Mouse (Mus musculus): ENCODE measurements around the gene Nsf. TPM values are rescaled to one million over a fixed set of nuclear protein-coding genes. Genes with fewer than 3 reads are reported as not detected.
"Not testable (repeated sequence)": the region's sequence is repeated elsewhere in the genome, so short reads cannot be mapped to it uniquely, and the experiment has no call there.

Nsf gene
- 47.8 and 49.7 TPM in 2 replicates for polyA plus RNA-seq (2015; fragmentation: Nextera tagmentation; extraction: Ambion mirVana)

GRCm38 (mm10) chr11:103953896-103954292, at the start of gene Nsf:
Gene Nsf (minus strand): TSS chr11:103954056.
- Histone ChIP-seq H3K9ac (peak within 1 kb of the TSS; percentile 82), H3K4me1 (peaks cover 13% of the 10 kb centered on the region), H3K4me2 (peak within 1 kb of the TSS; percentile 69), H3K36me3 (no peaks in the 10 kb centered on the region), H3K4me3 (peak within 1 kb of the TSS; percentile 88), H3K9me3 (no peaks in the 10 kb centered on the region), H3K27me3 (no peaks in the 10 kb centered on the region), H3K27ac (peak within 1 kb of the TSS; percentile 75)
- ATAC-seq (ENCODE audit: insufficient number of reproducible peaks, low FRiP score, low TSS enrichment, low read depth): peak; percentile 93
- under 1% methylated on average over 50 of the region's 53 CpGs for WGBS

- H3K36me3 ChIP-seq: no peaks in the 10 kb centered on the region
- no peak for ATAC-seq (ENCODE audit: insufficient number of reproducible peaks, low FRiP score, low TSS enrichment, low read depth)
- no peak overlapping the region for H3K27ac ChIP-seq
- no peak overlapping the region for H3K4me3 ChIP-seq
- 79% methylated on average over 9 of the region's 9 CpGs for whole genome bisulfite sequencing
- H3K9ac ChIP-seq: no peak overlapping the region
- H3K9me3 ChIP-seq: no peaks in the 10 kb centered on the region
- H3K4me2 ChIP-seq: no peak overlapping the region
- H3K4me1 ChIP-seq: 0 out of 2 replicates have a peak, but pooled peaks cover 3% of the 10 kb centered on the region
- H3K27me3 ChIP-seq: no peaks in the 10 kb centered on the region
Observed at GRCm38 (mm10) chr11:104003397-104003796, 49.5 kb upstream of the Nsf start.

GRCm38 (mm10) chr11:104002191-104002590, 48.3 kb upstream of the Nsf start:
- H3K4me2 ChIP-seq: no peak overlapping the region
- no peak overlapping the region for H3K9ac ChIP-seq
- H3K4me1 ChIP-seq: 0 out of 2 replicates have a peak, but pooled peaks cover 3% of the 10 kb centered on the region
- ATAC-seq (ENCODE audit: insufficient number of reproducible peaks, low FRiP score, low TSS enrichment, low read depth): no peak
- H3K27me3 ChIP-seq: no peaks in the 10 kb centered on the region
- H3K4me3 ChIP-seq: no peak overlapping the region
- no peaks in the 10 kb centered on the region for H3K9me3 ChIP-seq
- no peaks in the 10 kb centered on the region for H3K36me3 ChIP-seq
- 79% methylated on average over 5 of the region's 5 CpGs for WGBS
- H3K27ac ChIP-seq: no peak overlapping the region

GRCm38 (mm10) chr11:104001395-104001955, 47.6 kb upstream of the Nsf start:
- Histone ChIP-seq H3K9ac (no peak overlapping the region), H3K9me3 (no peaks in the 10 kb centered on the region), H3K4me1 (0 out of 2 replicates have a peak, but pooled peaks cover 2% of the 10 kb centered on the region), H3K4me3 (no peak overlapping the region), H3K4me2 (no peak overlapping the region), H3K27ac (no peak overlapping the region), H3K36me3 (no peaks in the 10 kb centered on the region), H3K27me3 (no peaks in the 10 kb centered on the region)
- 78% methylated on average over 12 of the region's 12 CpGs for WGBS
- no peak for ATAC-seq (ENCODE audit: insufficient number of reproducible peaks, low FRiP score, low TSS enrichment, low read depth)

GRCm38 (mm10) chr11:104000667-104001394, 47.0 kb upstream of the Nsf start:
- 71% methylated on average over 9 of the region's 9 CpGs for WGBS
- ATAC-seq (ENCODE audit: insufficient number of reproducible peaks, low FRiP score, low TSS enrichment, low read depth): no peak

GRCm38 (mm10) chr11:103998737-103999136, 44.9 kb upstream of the Nsf start:
- H3K27ac ChIP-seq: no peak overlapping the region
- H3K4me1 ChIP-seq: no peaks in the 10 kb centered on the region
- ATAC-seq (ENCODE audit: insufficient number of reproducible peaks, low FRiP score, low TSS enrichment, low read depth): no peak
- H3K4me3 ChIP-seq: no peak overlapping the region
- no peaks in the 10 kb centered on the region for H3K36me3 ChIP-seq
- H3K27me3 ChIP-seq: no peaks in the 10 kb centered on the region
- no peak overlapping the region for H3K9ac ChIP-seq
- H3K9me3 ChIP-seq: no peaks in the 10 kb centered on the region
- no peak overlapping the region for H3K4me2 ChIP-seq
- WGBS: 71% methylated on average over 5 of the region's 5 CpGs

More at GRCm38 (mm10) chr11:104000667-104001394, 47.0 kb upstream of the Nsf start:
- no peaks in the 10 kb centered on the region for H3K4me1 ChIP-seq
- H3K36me3 ChIP-seq: no peaks in the 10 kb centered on the region
- H3K4me3 ChIP-seq: no peak overlapping the region
- no peak overlapping the region for H3K27ac ChIP-seq
- no peaks in the 10 kb centered on the region for H3K27me3 ChIP-seq
- H3K9me3 ChIP-seq: no peaks in the 10 kb centered on the region
- no peak overlapping the region for H3K9ac ChIP-seq
- no peak overlapping the region for H3K4me2 ChIP-seq

GRCm38 (mm10) chr11:103997385-103997784, 43.5 kb upstream of the Nsf start:
- H3K36me3 ChIP-seq: no peaks in the 10 kb centered on the region
- H3K27me3 ChIP-seq: no peaks in the 10 kb centered on the region
- H3K9me3 ChIP-seq: no peaks in the 10 kb centered on the region
- no peak overlapping the region for H3K27ac ChIP-seq
- H3K4me1 ChIP-seq: no peaks in the 10 kb centered on the region
- no peak for ATAC-seq (ENCODE audit: insufficient number of reproducible peaks, low FRiP score, low TSS enrichment, low read depth)
- WGBS: 18% methylated on average over 5 of the region's 5 CpGs
- H3K4me3 ChIP-seq: no peak overlapping the region
- no peak overlapping the region for H3K4me2 ChIP-seq
- H3K9ac ChIP-seq: no peak overlapping the region

GRCm38 (mm10) chr11:103992638-103993037, 38.8 kb upstream of the Nsf start:
- H3K27me3 ChIP-seq: no peaks in the 10 kb centered on the region
- H3K9ac ChIP-seq: no peak overlapping the region
- no peaks in the 10 kb centered on the region for H3K9me3 ChIP-seq
- ATAC-seq (ENCODE audit: insufficient number of reproducible peaks, low FRiP score, low TSS enrichment, low read depth): no peak
- no peak overlapping the region for H3K27ac ChIP-seq
- no peak overlapping the region for H3K4me2 ChIP-seq
- H3K4me1 ChIP-seq: 0 out of 2 replicates have a peak, but pooled peaks cover 2% of the 10 kb centered on the region
- H3K36me3 ChIP-seq: no peaks in the 10 kb centered on the region
- WGBS: 75% methylated on average over 4 of the region's 4 CpGs
- H3K4me3 ChIP-seq: no peak overlapping the region

GRCm38 (mm10) chr11:103990049-103990557, 36.2 kb upstream of the Nsf start:
- peaks cover 14% of the 10 kb centered on the region; the same call in 1 of the 2 replicates for H3K36me3 ChIP-seq
- H3K4me2 ChIP-seq, H3K27ac ChIP-seq, H3K9ac ChIP-seq, H3K27me3 ChIP-seq, H3K4me1 ChIP-seq, H3K9me3 ChIP-seq, H3K4me3 ChIP-seq: not testable (repeated sequence)
- 0 out of 2 replicates have a peak, but pooled peaks have one; percentile 60 for ATAC-seq (ENCODE audit: insufficient number of reproducible peaks, low FRiP score, low TSS enrichment, low read depth)
- 23% methylated on average over 12 of the region's 12 CpGs for WGBS

GRCm38 (mm10) chr11:103987423-103987822, 33.6 kb upstream of the Nsf start:
- no peak for ATAC-seq (ENCODE audit: insufficient number of reproducible peaks, low FRiP score, low TSS enrichment, low read depth)

GRCm38 (mm10) chr11:103984067-103984466, 30.2 kb upstream of the Nsf start:
- Histone ChIP-seq H3K27ac (peak overlapping the region; percentile 67), H3K36me3 (peaks cover 47% of the 10 kb centered on the region), H3K4me2 (no peak overlapping the region), H3K27me3 (no peaks in the 10 kb centered on the region), H3K9me3 (no peaks in the 10 kb centered on the region), H3K4me3 (no peak overlapping the region), H3K4me1 (0 out of 2 replicates have a peak, but pooled peaks cover 6% of the 10 kb centered on the region), H3K9ac (no peak overlapping the region)
- 47% methylated on average over 5 of the region's 5 CpGs for WGBS
- no peak for ATAC-seq (ENCODE audit: insufficient number of reproducible peaks, low FRiP score, low TSS enrichment, low read depth)

More at GRCm38 (mm10) chr11:103987423-103987822, 33.6 kb upstream of the Nsf start:
- 30% methylated on average over 8 of the region's 8 CpGs for WGBS
- no peaks in the 10 kb centered on the region for H3K27me3 ChIP-seq
- H3K4me2 ChIP-seq: no peak overlapping the region
- 0 out of 2 replicates have a peak, but pooled peaks cover 6% of the 10 kb centered on the region for H3K4me1 ChIP-seq
- no peak overlapping the region for H3K27ac ChIP-seq
- peaks cover 28% of the 10 kb centered on the region for H3K36me3 ChIP-seq
- H3K9me3 ChIP-seq: no peaks in the 10 kb centered on the region
- no peak overlapping the region for H3K9ac ChIP-seq
- no peak overlapping the region for H3K4me3 ChIP-seq

GRCm38 (mm10) chr11:103981826-103982225, 28.0 kb upstream of the Nsf start:
- Histone ChIP-seq H3K9ac (no peak overlapping the region), H3K9me3 (no peaks in the 10 kb centered on the region), H3K4me1 (0 out of 2 replicates have a peak, but pooled peaks cover 4% of the 10 kb centered on the region), H3K27ac (no peak overlapping the region), H3K36me3 (peaks cover 55% of the 10 kb centered on the region), H3K27me3 (no peaks in the 10 kb centered on the region), H3K4me2 (no peak overlapping the region), H3K4me3 (no peak overlapping the region)
- WGBS: 67% methylated on average over 5 of the region's 5 CpGs
- no peak for ATAC-seq (ENCODE audit: insufficient number of reproducible peaks, low FRiP score, low TSS enrichment, low read depth)
